ENCODE assay signal across 8 mouse cellular contexts in genomic region chr11:59192059-59192386, GRCm38 (mm10). TPM values are rescaled to one million over a fixed set of nuclear protein-coding genes. Genes with fewer than 3 reads are reported as not detected.
DNase-seq lines count a peak whose midpoint lies in the region; ATAC-seq and TF ChIP-seq lines count a peak whose summit lies in the region.

Guk1 (minus strand) TSS chr11:59192212.

- peak within 1 kb of the TSS; percentile 79 for H3K27ac ChIP-seq in spleen, adult 2 months (ENCODE audit: insufficient read depth, low read length)
- peak within 1 kb of the TSS; percentile 85 for H3K27ac ChIP-seq in embryonic facial prominence, embryonic 14.5 days (replicated peaks; ENCODE audit: low read depth, low read length)
- peak within 1 kb of the TSS; percentile 91 for H3K27ac ChIP-seq in heart, embryonic 16.5 days (ENCODE audit: low read length)
- H3K27ac ChIP-seq in neural tube, embryonic 14.5 days (ENCODE audit: low read depth, low read length): peak within 1 kb of the TSS; percentile 80

- 5% methylated on average over 16 of the region's 16 CpGs for WGBS in spleen, adult 2 months
- WGBS in embryonic facial prominence, embryonic 14.5 days: 5% methylated on average over 13 of the region's 16 CpGs
- 4% methylated on average over 16 of the region's 16 CpGs for WGBS in heart, embryonic 16.5 days
- 5% methylated on average over 16 of the region's 16 CpGs for WGBS in neural tube, embryonic 14.5 days

- H3K4me3 ChIP-seq in spleen, adult 2 months (ENCODE audit: extremely low read depth, insufficient read depth, insufficient read length): peak within 1 kb of the TSS; percentile 81
- peak within 1 kb of the TSS; percentile 63 for H3K4me3 ChIP-seq in embryonic facial prominence, embryonic 14.5 days (ENCODE audit: low read depth, low read length)
- peak within 1 kb of the TSS; percentile 70 for H3K4me3 ChIP-seq in heart, embryonic 16.5 days (ENCODE audit: low read length)
- peak within 1 kb of the TSS; percentile 46 for H3K4me3 ChIP-seq in neural tube, embryonic 14.5 days (ENCODE audit: low read depth, low read length)

- peak within 1 kb of the TSS; percentile 78 for H3K9ac ChIP-seq in embryonic facial prominence, embryonic 14.5 days (ENCODE audit: low read depth, low read length)
- peak within 1 kb of the TSS; percentile 71 for H3K9ac ChIP-seq in heart, embryonic 16.5 days (ENCODE audit: low read length)
- H3K9ac ChIP-seq in neural tube, embryonic 14.5 days (replicated peaks; ENCODE audit: low read depth, low read length): peak within 1 kb of the TSS; percentile 52

- no peaks in the 10 kb centered on the region for H3K9me3 ChIP-seq in embryonic facial prominence, embryonic 14.5 days (ENCODE audit: control insufficient read depth, low read length)
- no peaks in the 10 kb centered on the region for H3K9me3 ChIP-seq in heart, embryonic 16.5 days (replicated peaks; ENCODE audit: control insufficient read depth, low read length)
- H3K9me3 ChIP-seq in neural tube, embryonic 14.5 days (ENCODE audit: control insufficient read depth, low read length): no peaks in the 10 kb centered on the region

- H3K27me3 ChIP-seq in spleen, adult 2 months (ENCODE audit: control insufficient read depth, insufficient read depth, low read length): no peaks in the 10 kb centered on the region
- H3K27me3 ChIP-seq in embryonic facial prominence, embryonic 14.5 days (replicated peaks; ENCODE audit: control insufficient read depth, insufficient read depth, low read length): no peaks in the 10 kb centered on the region
- H3K27me3 ChIP-seq in heart, embryonic 16.5 days (ENCODE audit: control insufficient read depth, insufficient read depth, low read length): no peaks in the 10 kb centered on the region
- H3K27me3 ChIP-seq in neural tube, embryonic 14.5 days (ENCODE audit: control insufficient read depth, insufficient read depth, low read length): no peaks in the 10 kb centered on the region

- H3K4me1 ChIP-seq in spleen, adult 2 months (ENCODE audit: control insufficient read depth, insufficient read depth, insufficient read length): no peaks in the 10 kb centered on the region
- no peaks in the 10 kb centered on the region for H3K4me1 ChIP-seq in embryonic facial prominence, embryonic 14.5 days (ENCODE audit: control insufficient read depth, insufficient read depth, low read length)
- H3K4me1 ChIP-seq in heart, embryonic 16.5 days (ENCODE audit: control insufficient read depth, insufficient read depth, low read length): peaks cover 6% of the 10 kb centered on the region
- peaks cover 7% of the 10 kb centered on the region for H3K4me1 ChIP-seq in neural tube, embryonic 14.5 days (ENCODE audit: control insufficient read depth, insufficient read depth, low read length)

- no peak for TF ChIP-seq CTCF in spleen, adult 2 months (IDR thresholded peaks at IDR 0.05; ENCODE audit: extremely low read depth, insufficient read depth, insufficient read length, insufficient replicate concordance)

- no peak for DNase-seq in spleen, adult 2 months (ENCODE audit: low read depth in 1 of 2, low spot score in 2 of 2)
- no peak for DNase-seq in spleen, postnatal 10 days (ENCODE audit: low spot score in 2 of 2)
- DNase-seq in embryonic facial prominence, embryonic 14.5 days (ENCODE audit: low spot score): peak; percentile 95
- DNase-seq in left cerebral cortex, postnatal 4 days: no peak
- no peak for DNase-seq in cerebellum, adult 18-20 months
- DNase-seq in cerebellum, postnatal 25 days: no peak

- intact Hi-C loops in left cerebral cortex, postnatal 4 days (cut with DNase I): no loop called here

- H3K4me2 ChIP-seq in embryonic facial prominence, embryonic 14.5 days (ENCODE audit: low read depth, low read length): peak within 1 kb of the TSS; percentile 63
- peak within 1 kb of the TSS; percentile 72 for H3K4me2 ChIP-seq in heart, embryonic 16.5 days (ENCODE audit: low read depth, low read length)
- H3K4me2 ChIP-seq in neural tube, embryonic 14.5 days (ENCODE audit: low read depth, low read length): peak within 1 kb of the TSS; percentile 45

- no peak for ATAC-seq in embryonic facial prominence, embryonic 14.5 days (ENCODE audit: low read depth)
- ATAC-seq in heart, embryonic 16.5 days (replicated peaks; ENCODE audit: extremely low read depth, insufficient read depth, low FRiP score): 0 out of 2 replicates have a peak, but pooled peaks have one; percentile 2
- ATAC-seq in neural tube, embryonic 14.5 days (ENCODE audit: low read depth): peak; percentile 24

- TF ChIP-seq POLR2A in spleen, adult 2 months (IDR thresholded peaks at IDR 0.05; ENCODE audit: low read depth, low read length): no peak

- H3K36me3 ChIP-seq in spleen, adult 2 months (ENCODE audit: control insufficient read depth, insufficient read depth, low read length): no peaks in the 10 kb centered on the region
- H3K36me3 ChIP-seq in embryonic facial prominence, embryonic 14.5 days (ENCODE audit: control insufficient read depth, insufficient read depth, low read length): no peaks in the 10 kb centered on the region
- no peaks in the 10 kb centered on the region for H3K36me3 ChIP-seq in heart, embryonic 16.5 days (ENCODE audit: control insufficient read depth, insufficient read depth)
- H3K36me3 ChIP-seq in neural tube, embryonic 14.5 days (ENCODE audit: control insufficient read depth, insufficient read depth, low read length): no peaks in the 10 kb centered on the region

RNA-seq across cellular contexts. Expression of gene Guk1, which starts in this region (rescaled TPM):
- 40.9 and 52.3 TPM in 2 replicates for polyA plus RNA-seq in spleen, adult 2 months (2012; rRNA removed)
- polyA plus RNA-seq in embryonic facial prominence, embryonic 14.5 days (2014; fragmentation: Nextera tagmentation; extraction: Ambion mirVana): 114 and 126 TPM in 2 replicates
- polyA plus RNA-seq in heart, embryonic 16.5 days (2015; fragmentation: Nextera tagmentation; extraction: Ambion mirVana): 130 and 140 TPM in 2 replicates
- total RNA-seq in left cerebral cortex, postnatal 4 days (2021): 100 to 1,000 TPM in 1 of 2 experiments, 10 to 100 TPM in 1; 93.9 to 107 TPM
- 224 and 266 TPM in 2 replicates for polyA plus RNA-seq in neural tube, embryonic 14.5 days (2014; fragmentation: Nextera tagmentation; extraction: Ambion mirVana)
